Mouse (Mus musculus) E14TG2a.4 (cell line): ENCODE results near the gene Cilp2.

Source experiments
- H3K27me3 ChIP-seq: 2 replicates; pipeline ENCODE4 v1.6.1; 2014; ENCODE audit warnings: low read length, control low read depth; ENCODE audit not compliant: insufficient read depth
- H3K36me3 ChIP-seq: 2 replicates; pipeline ENCODE4 v1.6.1; 2014; ENCODE audit warnings: low read length, control low read depth; ENCODE audit not compliant: insufficient read depth
- H3K4me1 ChIP-seq: replicated peaks from 2 replicates; pipeline ENCODE4 v1.6.1; 2014; ENCODE audit warnings: low read depth, low read length, control low read depth
- H3K4me3 ChIP-seq: replicated peaks from 2 replicates; pipeline ENCODE4 v1.5.1; 2014; ENCODE audit warnings: mild to moderate bottlenecking, low read length
- H3K9me3 ChIP-seq: 2 replicates; pipeline ENCODE4 v1.6.1; 2014; ENCODE audit warnings: low read length, control low read depth
- CTCF ChIP-seq: conservative IDR thresholded peaks from 2 replicates; pipeline ENCODE4 v1.5.1; 2014; ENCODE audit warnings: low read length
- NANOG ChIP-seq: IDR thresholded peaks from 2 replicates; pipeline ENCODE4 v1.6.1; 2014; ENCODE audit warnings: borderline replicate concordance, low read length, mixed read lengths
- POU5F1 ChIP-seq: IDR thresholded peaks from 2 replicates; pipeline ENCODE4 v1.6.1; 2014; ENCODE audit warnings: low read length, borderline replicate concordance

Cilp2 gene

GRCm38 (mm10) chr8:69853869-69854268 is 33.6 kb downstream of the Cilp2 start:
- H3K4me3 ChIP-seq = no peak overlapping the region
- H3K36me3 ChIP-seq = no peaks in the 10 kb centered on the region
- H3K4me1 ChIP-seq = peaks cover 44% of the 10 kb centered on the region
- no peaks in the 10 kb centered on the region for H3K9me3 ChIP-seq
- no peaks in the 10 kb centered on the region for H3K27me3 ChIP-seq
- TF ChIP-seq POU5F1 = no peak
- peak; percentile 56 for TF ChIP-seq CTCF
- TF ChIP-seq NANOG = no peak

DNA sequence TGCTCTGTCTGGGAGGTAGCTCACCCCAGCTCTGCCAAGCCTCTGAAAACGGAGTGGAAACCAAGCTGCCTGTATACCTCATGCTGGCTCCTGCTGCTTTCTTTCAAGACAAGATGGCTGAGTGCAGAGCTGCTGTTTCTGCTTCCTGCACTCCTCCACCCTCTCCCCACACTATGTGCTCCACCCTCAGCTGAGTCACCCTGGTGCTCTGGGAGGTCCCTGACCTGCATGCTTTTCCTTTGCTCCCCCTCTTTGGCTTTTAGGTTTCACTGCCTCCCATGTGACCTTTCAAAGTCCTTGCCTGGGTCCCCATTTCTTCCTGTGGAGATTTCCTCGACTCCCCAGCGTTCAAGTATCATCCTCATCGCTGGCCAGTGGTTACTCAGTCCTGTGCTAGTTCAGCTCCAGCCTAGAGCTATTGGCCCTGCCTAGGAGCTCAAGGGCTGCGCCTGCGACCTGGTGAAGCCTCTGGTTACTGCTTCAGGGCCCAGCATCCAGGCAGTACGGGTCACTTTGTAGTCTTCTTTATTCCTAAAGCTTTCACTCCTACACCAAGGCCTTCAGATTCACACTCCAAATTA is 36.5 kb downstream of the Cilp2 start:
- no peaks in the 10 kb centered on the region for H3K27me3 ChIP-seq
- no peaks in the 10 kb centered on the region for H3K9me3 ChIP-seq
- H3K4me3 ChIP-seq = peak overlapping the region; percentile 41
- TF ChIP-seq POU5F1 = no peak
- TF ChIP-seq CTCF = no peak
- no peak for TF ChIP-seq NANOG
- no peaks in the 10 kb centered on the region for H3K36me3 ChIP-seq
- peaks cover 73% of the 10 kb centered on the region for H3K4me1 ChIP-seq

DNA sequence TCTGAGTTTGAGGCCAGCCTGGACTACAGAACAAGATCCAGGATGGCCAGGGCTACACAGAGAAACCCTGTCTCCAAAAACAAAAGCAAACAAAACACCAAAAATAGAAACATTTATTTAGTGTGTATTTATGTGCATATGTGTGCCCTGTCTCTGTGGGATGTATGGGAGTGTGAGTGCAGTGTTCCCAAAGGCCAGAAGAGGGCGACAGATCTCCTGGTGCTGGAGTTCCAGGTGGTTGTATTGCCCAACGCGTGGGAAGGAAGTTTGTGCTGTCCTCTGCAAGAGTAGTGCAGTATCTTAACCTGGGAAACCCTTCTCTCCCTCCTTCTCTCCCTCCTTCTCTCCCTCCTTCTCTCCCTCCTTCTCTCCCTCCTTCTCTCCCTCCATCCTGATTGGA is 37.6 kb downstream of the Cilp2 start:
- H3K36me3 ChIP-seq = no peaks in the 10 kb centered on the region
- TF ChIP-seq POU5F1 (no peak), NANOG (no peak), CTCF (peak; percentile 60)
- H3K9me3 ChIP-seq = no peaks in the 10 kb centered on the region
- H3K4me3 ChIP-seq = no peak overlapping the region
- H3K27me3 ChIP-seq = no peaks in the 10 kb centered on the region
- peaks cover 84% of the 10 kb centered on the region for H3K4me1 ChIP-seq

- Histone ChIP-seq H3K27me3 (no peaks in the 10 kb centered on the region), H3K4me1 (peaks cover 93% of the 10 kb centered on the region)
- no peak for TF ChIP-seq NANOG
- no peak for TF ChIP-seq CTCF
Observed at GRCm38 (mm10) chr8:69848951-69849350, 38.5 kb downstream of the Cilp2 start.

DNA sequence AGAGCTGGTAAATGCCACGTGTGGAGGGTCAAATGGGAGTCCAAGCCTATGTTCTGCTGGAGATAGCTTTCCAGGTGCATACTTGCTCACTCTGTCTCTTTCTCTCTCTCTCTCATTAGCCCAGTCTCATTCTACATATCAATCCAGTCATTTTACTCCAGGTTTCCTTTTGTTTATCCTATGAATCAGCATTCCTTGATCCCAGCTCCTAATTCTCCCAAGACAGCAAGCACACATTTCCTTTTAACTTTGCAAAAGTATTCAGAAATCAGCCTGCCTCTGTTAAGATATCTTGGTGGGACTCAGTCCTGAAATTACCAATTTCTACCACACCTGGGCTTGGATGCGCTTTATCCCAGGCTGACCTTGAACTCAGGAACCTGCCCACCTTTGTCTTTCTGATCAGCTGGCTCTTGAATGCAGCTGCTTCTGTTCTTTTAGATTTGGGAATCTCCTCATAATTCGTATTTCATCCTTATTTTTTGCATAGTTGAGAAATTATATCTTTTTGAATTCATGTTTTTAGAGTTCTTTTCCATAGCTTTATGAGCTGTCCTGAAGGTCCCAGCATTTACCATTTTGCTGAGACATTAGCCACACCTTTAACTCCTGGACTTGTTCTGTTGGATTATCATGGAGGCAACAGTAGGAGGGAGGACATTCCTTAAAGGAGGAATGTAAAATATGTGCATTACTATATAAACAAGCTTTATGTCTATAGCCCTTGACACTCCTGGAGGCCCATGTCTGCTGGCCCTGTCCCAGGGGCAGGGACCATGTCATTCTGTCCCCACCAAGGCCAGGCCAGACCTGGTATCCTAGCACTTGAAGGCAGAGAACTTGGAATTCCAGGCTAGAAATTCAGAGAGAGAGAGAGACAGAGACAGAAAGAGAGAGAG is 40.1 kb downstream of the Cilp2 start:
- Histone ChIP-seq H3K4me1 (peaks cover 97% of the 10 kb centered on the region), H3K9me3 (no peaks in the 10 kb centered on the region), H3K27me3 (no peaks in the 10 kb centered on the region), H3K4me3 (peak overlapping the region; percentile 30; the same call in 1 of the 2 replicates), H3K36me3 (no peaks in the 10 kb centered on the region)
- TF ChIP-seq POU5F1 = no peak
- no peak for TF ChIP-seq NANOG
- TF ChIP-seq CTCF = no peak

More at GRCm38 (mm10) chr8:69848951-69849350, 38.5 kb downstream of the Cilp2 start:
- Histone ChIP-seq H3K4me3 (no peak overlapping the region), H3K9me3 (no peaks in the 10 kb centered on the region), H3K36me3 (no peaks in the 10 kb centered on the region)

GRCm38 (mm10) chr8:69837057-69837682 is 50.3 kb downstream of the Cilp2 start:
- H3K4me1 ChIP-seq = peaks cover 16% of the 10 kb centered on the region
- no peaks in the 10 kb centered on the region for H3K9me3 ChIP-seq
- no peak overlapping the region for H3K4me3 ChIP-seq
- TF ChIP-seq CTCF = no peak
- TF ChIP-seq POU5F1 = no peak
- peaks cover 5% of the 10 kb centered on the region; the same call in 1 of the 2 replicates for H3K36me3 ChIP-seq
- H3K27me3 ChIP-seq = no peaks in the 10 kb centered on the region; the same call in 1 of the 2 replicates

DNA sequence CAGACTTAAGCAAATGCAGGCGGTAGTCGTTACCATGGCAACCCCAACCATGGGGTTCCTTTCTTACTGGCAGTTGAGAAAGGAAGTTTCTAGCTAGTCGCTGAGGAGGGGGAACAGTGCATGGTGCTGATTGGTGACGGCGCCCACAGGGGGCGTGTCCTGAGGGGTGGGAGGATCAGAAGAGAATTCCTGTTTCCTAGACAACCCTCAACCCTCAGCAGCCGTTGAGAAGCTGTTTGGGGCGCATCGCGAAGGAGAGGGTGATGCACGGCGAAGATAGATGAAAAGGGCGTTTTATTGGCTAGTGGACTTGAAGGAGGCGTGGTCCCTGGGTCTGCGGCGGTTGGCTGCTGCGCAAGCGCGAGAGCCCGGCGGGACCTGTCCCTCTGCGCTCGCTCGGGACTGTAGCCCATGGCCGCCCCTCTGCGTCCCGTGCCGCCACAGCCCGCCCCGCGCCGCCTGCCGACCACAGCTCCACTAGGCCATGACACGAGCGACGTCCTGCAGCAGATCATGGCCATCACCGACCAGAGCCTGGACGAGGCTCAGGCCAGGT is 55.1 kb downstream of the Cilp2 start, which contains the start of gene Pbx4:
Gene Pbx4 (plus strand): TSS at position 194 of the 556 bp plus-strand sequence.
- TF ChIP-seq NANOG (no peak), POU5F1 (no peak), CTCF (no peak)
- H3K27me3 ChIP-seq = no peaks in the 10 kb centered on the region; the same call in 1 of the 2 replicates
- H3K36me3 ChIP-seq = peaks cover 6% of the 10 kb centered on the region
- H3K4me1 ChIP-seq = peaks cover 16% of the 10 kb centered on the region
- no peaks in the 10 kb centered on the region for H3K9me3 ChIP-seq
- H3K4me3 ChIP-seq = peak within 1 kb of the TSS; percentile 97
